Mouse (Mus musculus) G1E-ER4 (cell line): ENCODE results near the gene Cdc14a. TPM values are rescaled to one million over a fixed set of nuclear protein-coding genes. Genes with fewer than 3 reads are reported as not detected.

Experiments used
- GATA1 ChIP-seq: IDR thresholded peaks from one replicate; pipeline ENCODE4 v1.8.0; 2012; ENCODE audit warnings: low read length, inconsistent platforms
- polyA plus RNA-seq: library from polyadenylated mRNA; stranded (reverse); fragments of >175 nt; gene quantifications from 2 replicates; pipeline ENCODE4 v1.2.3, GENCODE M21; 2012

Cdc14a gene
- polyA plus RNA-seq, 1 experiment: 14.4 TPM

GRCm38 (mm10) chr3:116394885-116395390 is 28.9 kb downstream of the Cdc14a start:
- no peak for TF ChIP-seq GATA1

- no peak for TF ChIP-seq GATA1
These were observed 32.4 kb downstream of the Cdc14a start for GRCm38 (mm10) chr3:116391399-116391798.

- no peak for TF ChIP-seq GATA1
These were observed 34.0 kb downstream of the Cdc14a start for GRCm38 (mm10) chr3:116389500-116390470.

DNA sequence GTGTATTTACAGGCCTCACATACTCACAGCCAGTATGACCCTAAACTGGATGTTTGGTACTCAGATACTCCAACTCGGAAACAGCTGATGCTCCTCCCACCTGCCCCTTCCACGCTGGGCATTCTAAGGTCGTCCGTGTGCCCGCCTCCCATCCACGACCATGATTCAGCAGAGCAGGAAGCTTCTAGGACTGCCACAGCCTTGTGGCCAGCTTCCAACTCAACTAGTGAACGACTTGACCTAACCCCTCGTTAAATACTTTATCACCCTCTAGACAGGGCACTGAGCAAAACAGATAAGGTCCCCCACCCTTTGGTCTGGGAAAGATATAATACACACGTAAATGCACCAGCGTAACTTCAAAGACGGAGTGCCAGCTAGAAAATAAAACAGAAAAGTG is 35.0 kb downstream of the Cdc14a start:
- TF ChIP-seq GATA1: peak; percentile 94

DNA sequence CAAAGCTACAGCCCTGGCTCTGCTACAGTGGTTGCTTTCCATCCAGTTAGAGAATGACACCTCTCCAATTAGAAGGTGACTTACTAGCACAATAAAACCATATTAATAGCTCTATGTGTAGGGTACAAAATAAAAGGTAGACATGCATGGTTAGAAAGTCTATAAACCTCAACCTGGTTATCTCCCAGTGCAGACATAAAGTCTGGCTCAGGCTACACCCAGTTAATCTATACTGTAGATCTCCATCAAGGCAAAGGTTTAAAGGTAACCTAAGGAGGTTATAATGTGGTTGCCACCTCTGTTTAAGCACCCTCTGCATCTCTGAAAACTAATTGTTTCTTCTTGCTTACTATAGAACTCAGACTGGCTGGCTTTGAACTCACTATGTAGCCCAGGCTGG is 36.9 kb downstream of the Cdc14a start:
- peak; percentile 20 for TF ChIP-seq GATA1

- TF ChIP-seq GATA1: no peak
These were observed 37.5 kb downstream of the Cdc14a start for GRCm38 (mm10) chr3:116386342-116386741.

- no peak for TF ChIP-seq GATA1
These were observed 39.5 kb downstream of the Cdc14a start for GRCm38 (mm10) chr3:116384319-116384718.

DNA sequence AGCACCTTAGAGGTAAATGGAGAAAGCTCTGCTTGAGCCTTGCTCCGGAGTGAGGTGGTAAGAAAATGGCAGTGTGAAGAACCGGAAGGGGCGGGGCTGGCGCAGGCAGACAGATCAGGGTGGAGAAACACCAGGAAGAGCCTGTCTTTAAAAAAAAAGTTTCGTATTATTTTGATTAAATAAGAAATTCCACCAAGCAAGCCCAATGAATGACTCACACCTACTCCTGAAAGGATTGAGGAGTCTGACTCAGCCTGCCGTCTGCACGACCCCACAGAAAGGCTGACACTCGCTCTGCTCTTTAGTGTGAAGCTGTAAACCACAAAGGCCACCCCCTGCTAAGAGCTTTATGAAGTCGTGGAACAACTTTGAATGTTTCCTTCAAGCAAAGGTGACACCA is 43.5 kb downstream of the Cdc14a start:
- no peak for TF ChIP-seq GATA1

DNA sequence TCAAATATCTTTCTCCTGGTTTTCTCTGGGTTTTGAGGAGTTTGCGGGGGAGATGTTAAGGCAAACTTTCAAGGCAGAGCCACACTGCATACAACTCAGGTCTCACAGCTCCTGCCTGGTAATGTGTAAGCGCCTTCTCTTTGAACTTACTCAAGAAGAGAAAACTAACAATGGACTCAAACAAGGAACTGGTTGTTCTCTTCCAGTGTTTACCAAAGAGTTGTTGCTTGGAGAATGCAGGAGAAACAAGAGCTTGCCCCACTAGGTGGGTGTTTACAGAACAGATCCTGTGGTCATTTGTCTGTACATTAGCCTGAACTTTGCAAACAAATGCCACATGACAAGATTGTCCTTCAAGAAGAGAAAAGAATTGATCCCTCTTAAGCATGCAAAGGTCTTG is 48.4 kb downstream of the Cdc14a start:
- TF ChIP-seq GATA1: no peak

GRCm38 (mm10) chr3:116374486-116374885 is 49.3 kb downstream of the Cdc14a start:
- no peak for TF ChIP-seq GATA1

DNA sequence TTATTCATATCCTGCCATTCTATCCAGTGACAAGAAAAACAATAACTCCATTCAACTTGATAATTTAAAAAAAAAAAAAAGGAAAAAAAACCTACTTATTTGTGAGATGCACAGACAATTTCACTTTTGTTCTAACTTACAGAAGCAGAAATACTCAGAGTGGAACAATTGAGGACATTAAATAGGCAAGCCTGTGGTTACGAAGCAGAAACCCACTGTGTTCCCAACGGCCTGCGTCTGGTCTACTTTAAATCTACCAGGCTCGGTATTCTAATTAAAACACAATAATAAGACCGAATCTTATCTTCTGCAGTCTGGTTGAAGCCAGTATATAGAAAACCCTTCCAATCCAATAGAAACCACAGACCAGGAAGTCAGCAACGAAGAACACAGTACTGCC is 50.6 kb downstream of the Cdc14a start:
- no peak for TF ChIP-seq GATA1

DNA sequence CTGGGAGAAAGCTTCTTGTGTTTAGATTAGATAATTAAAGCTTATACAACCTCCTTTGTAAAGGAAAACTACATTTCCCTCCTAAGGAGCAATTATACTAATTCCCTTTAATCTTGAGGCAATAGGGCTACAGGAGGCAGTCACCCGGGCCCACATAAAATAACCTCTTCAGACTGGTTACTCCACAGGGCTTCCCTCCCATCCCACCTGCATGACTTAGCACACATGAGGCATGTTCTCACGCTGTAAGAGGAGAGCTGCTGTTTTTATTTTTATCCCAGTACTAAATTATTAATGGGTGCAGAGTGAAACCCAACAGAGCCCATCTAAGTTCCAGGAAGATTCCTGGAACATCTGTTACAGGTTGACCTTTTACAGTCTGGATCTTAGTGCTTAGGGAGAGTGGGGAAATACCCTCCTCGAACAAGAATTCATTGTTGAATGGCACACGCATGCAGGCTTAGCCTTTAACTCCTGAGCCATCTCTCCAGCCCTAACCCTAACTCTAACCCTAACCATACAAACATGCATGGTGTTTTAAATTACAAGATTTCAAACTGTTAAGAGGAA is 54.9 kb downstream of the Cdc14a start:
- no peak for TF ChIP-seq GATA1

DNA sequence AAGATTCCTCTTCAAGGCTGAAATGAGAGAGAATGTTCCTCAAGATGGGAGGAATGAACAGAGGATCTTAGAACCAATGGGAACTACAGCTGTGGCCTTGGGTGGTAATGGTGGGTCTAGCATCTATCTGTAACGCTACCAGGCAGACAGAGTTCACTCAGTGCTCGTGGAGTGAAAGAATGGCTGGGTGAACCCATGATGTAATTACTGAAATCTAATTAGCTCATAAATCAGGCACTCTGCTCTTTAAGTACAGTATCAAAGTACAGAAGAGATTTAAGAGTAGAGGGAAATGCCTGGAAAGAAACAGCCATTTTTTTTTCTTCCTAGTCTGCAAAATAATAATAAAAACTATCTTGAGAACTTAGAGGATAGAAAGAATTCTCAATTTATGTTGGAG is 57.7 kb downstream of the Cdc14a start:
- TF ChIP-seq GATA1: no peak

DNA sequence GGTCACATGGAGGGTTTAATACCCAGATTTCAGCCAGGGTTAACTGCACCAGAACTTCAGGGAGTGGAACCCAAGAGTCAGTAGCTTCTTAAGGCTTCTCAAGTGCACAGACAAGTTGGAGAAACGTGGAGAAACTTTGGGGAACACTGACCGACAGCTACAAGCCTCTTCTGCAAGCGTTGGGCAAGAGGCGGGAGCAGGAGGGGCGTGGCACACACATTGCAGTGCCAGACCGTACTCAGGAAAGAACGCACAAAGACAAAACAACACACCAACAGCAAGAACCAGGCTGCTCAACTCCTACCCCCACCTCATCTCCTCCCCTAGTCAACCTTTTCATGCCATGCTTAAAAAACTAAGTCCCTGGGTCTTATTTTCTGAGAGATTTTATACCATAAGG is 61.9 kb downstream of the Cdc14a start:
- TF ChIP-seq GATA1: no peak

DNA sequence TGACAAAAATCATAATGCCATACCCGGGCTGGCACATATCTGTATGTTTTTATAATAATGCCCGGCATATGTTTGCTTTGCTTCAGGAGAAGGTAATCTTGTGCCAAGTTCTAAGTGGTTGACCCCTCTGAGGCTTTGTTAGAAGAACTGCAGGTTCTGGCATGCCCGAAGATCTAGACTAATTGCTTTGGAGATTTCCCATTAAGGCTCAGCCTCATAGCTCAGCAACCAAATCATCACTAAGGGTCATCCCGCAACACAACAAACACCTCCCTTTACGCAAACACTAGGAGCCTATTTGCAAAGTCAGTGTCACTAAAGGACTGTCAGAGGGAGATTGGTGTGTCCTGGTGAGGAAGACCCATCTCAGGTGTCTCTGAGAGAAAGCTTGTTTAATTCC is 62.7 kb downstream of the Cdc14a start:
- no peak for TF ChIP-seq GATA1

DNA sequence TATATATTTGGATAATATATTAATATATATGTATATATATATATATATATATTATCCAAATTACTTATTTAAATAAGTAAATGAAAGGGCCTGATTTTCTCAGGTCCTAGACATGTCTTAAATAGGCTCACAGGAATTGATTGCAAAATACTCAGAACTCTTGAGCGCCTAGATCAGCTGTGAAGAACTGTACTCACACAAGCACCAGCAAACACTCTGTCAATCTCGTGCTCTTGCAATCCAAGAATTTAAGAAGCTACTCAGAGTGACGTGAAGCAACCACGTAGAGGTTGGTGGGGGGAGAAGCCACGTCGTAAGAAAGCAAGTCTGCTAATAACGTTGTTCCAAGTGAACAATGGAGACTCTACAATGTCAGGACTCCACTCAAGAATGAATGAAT is 66.0 kb downstream of the Cdc14a start:
- TF ChIP-seq GATA1: no peak

DNA sequence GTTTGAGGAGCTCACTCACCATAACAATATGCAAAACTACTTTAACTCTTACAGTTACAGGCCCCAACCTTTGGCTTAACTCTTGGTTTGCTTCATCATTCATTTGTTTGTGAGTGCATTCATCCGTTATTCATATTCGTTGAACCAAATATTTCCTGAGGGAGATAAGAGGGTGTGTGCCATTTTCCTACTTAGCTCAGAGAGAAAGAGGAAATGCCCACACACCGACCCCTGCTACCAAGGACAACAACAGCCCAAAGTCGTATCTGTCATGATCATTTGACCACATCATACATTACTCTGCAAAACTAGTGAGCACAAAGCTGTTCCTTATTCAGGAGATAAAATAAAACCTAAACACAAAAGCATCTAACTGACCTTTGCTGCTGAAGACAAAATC is 66.7 kb downstream of the Cdc14a start:
- no peak for TF ChIP-seq GATA1
